Mouse (Mus musculus): ENCODE results near the gene Kcna2. TPM values are rescaled to one million over a fixed set of nuclear protein-coding genes. Genes with fewer than 3 reads are reported as not detected.

Kcna2 gene
- polyA plus RNA-seq (2015; fragmentation: Illumina TruSeq; extraction: RNeasy Lipid Tissue Mini Kit (QIAGEN cat#74804); ENCODE audit: insufficient read depth, low replicate concordance): 10.8 TPM

DNA sequence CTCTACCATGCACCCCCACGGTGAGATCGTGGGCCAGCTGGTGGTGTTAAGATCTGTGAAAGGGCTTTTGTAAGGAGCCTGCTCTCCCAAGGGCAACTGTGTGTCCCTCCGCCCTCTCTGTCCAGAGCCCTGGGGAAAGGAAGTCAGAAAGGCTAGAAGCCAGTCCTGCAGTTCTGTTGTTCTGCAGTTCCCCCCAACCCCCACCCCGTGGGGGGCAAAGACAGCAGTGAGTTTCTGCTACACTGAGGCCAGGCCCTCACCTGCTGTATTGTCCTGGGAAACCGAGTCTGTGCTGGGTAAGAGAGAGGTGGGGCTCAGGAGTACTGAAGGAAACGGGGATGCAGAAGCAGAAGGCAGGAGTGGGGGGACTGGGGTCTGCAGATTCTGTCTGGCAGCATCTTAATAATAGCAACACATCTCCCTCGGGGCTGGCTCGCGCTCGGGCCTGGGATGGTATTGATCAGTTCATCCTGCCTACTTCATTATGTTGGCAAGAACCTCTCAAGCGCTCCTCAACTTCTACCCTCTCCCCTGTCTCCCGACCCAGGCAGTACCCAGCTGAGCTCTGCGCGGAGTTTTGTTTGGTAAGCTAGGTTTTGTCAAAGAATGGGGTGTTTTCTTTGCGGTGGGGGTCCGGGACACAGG, at the start of gene Kcna2:
Gene Kcna2, plus strand, starts transcription at position 336 of the 645 bp plus-strand sequence.

Other genes with a start within 250 kb of the Kcna2 start
- 11.1 TPM for gene Kcna3, start 65.0 kb upstream of the Kcna2 start, polyA plus RNA-seq (2015; fragmentation: Illumina TruSeq; extraction: RNeasy Lipid Tissue Mini Kit (QIAGEN cat#74804); ENCODE audit: insufficient read depth, low replicate concordance)
- gene Kcna10, start 81.9 kb downstream of the Kcna2 start, polyA plus RNA-seq (2015; fragmentation: Illumina TruSeq; extraction: RNeasy Lipid Tissue Mini Kit (QIAGEN cat#74804); ENCODE audit: insufficient read depth, low replicate concordance): not detected
- gene Cym, start 120.6 kb downstream of the Kcna2 start, polyA plus RNA-seq (2015; fragmentation: Illumina TruSeq; extraction: RNeasy Lipid Tissue Mini Kit (QIAGEN cat#74804); ENCODE audit: insufficient read depth, low replicate concordance): 0.33 TPM
- gene A630076J17Rik, start 129.5 kb downstream of the Kcna2 start, polyA plus RNA-seq (2015; fragmentation: Illumina TruSeq; extraction: RNeasy Lipid Tissue Mini Kit (QIAGEN cat#74804); ENCODE audit: insufficient read depth, low replicate concordance): not detected
- gene Prok1, start 138.6 kb downstream of the Kcna2 start, polyA plus RNA-seq (2015; fragmentation: Illumina TruSeq; extraction: RNeasy Lipid Tissue Mini Kit (QIAGEN cat#74804); ENCODE audit: insufficient read depth, low replicate concordance): not detected
- 145 TPM for gene Lamtor5, start 177.7 kb downstream of the Kcna2 start, polyA plus RNA-seq (2015; fragmentation: Illumina TruSeq; extraction: RNeasy Lipid Tissue Mini Kit (QIAGEN cat#74804); ENCODE audit: insufficient read depth, low replicate concordance)
- 0.52 TPM for gene Slc16a4, start 190.1 kb downstream of the Kcna2 start, polyA plus RNA-seq (2015; fragmentation: Illumina TruSeq; extraction: RNeasy Lipid Tissue Mini Kit (QIAGEN cat#74804); ENCODE audit: insufficient read depth, low replicate concordance)
- gene Rbm15, start 232.5 kb downstream of the Kcna2 start, polyA plus RNA-seq (2015; fragmentation: Illumina TruSeq; extraction: RNeasy Lipid Tissue Mini Kit (QIAGEN cat#74804); ENCODE audit: insufficient read depth, low replicate concordance): 20.8 TPM